Mouse (Mus musculus): ENCODE measurements at regions not wholly inside any gene's neighbourhood (a gene's known extent, or its start where the extent isn't known, plus 50 kb on each side); places are given as distances from the start of the nearest gene placed in this dataset.

- DNase-seq (ENCODE audit: low read depth, low spot score) = no peak
Observed at GRCm38 (mm10) chr3:45523281-45523680, 145.1 kb downstream of the Pcdh10 start.

DNA sequence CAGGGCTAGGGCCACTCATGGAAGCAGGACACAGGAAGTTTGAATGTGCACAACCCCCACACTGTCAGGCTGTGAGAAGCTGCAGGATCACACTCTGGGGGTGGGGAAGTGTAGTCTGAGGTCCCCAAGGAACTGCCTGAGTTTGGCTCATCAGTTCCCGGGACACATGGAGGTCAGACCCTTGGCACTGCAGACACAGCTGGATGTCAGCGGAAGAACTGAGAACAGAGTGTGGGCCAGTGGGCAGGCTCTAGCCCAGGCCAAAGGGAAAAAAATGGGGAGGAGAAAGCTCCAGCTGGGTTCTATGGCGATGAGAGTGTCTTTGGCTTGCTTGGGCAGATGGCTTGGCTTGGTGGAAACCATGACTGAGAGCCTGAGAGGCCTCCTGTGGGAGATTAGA is 168.9 kb downstream of the Pcdh10 start:
- no peak for DNase-seq (ENCODE audit: low read depth, low spot score)

DNA sequence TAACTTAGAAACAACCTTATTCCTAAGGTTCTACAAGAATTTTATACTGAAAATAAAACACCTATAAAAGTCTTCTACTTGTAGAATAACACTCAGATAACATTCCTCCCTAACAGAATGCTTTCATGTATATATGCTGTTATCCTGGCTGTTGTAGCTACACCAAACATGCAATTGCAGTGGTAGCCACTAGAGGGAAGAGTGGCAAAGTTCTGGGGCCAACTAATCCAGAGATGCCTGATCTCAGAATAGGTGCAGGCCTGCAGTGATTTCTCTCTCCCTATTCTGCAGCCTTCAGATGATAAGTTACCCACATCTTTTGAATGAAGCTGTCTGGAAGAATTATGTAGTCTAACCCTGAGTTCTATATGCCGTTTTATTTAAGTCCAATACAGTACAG is 177.5 kb downstream of the Pcdh10 start:
- peak; percentile 57 for DNase-seq (ENCODE audit: low read depth, low spot score)

GRCm38 (mm10) chr3:45572995-45573394 is 194.8 kb downstream of the Pcdh10 start:
- no peak for DNase-seq (ENCODE audit: low read depth, low spot score)

DNA sequence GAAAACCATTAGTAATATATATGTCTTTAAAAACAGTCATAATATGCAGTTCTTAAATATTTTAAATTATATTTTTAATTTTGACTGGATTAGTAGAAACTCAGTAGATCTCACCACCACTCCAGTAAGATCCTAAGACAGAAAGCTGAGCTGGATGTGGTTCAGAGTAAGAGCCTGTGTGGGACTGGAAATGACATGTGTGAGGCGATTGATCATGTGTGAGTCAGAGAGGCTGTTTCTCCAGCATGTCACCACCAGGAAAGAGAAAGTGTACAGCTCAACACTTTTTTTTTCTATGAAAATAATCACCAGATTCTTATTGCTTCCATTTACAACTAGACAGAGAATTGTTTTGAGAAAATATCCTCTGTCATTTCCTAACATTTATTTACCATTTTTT is 198.8 kb downstream of the Pcdh10 start:
- DNase-seq (ENCODE audit: low read depth, low spot score) = peak; percentile 2

DNA sequence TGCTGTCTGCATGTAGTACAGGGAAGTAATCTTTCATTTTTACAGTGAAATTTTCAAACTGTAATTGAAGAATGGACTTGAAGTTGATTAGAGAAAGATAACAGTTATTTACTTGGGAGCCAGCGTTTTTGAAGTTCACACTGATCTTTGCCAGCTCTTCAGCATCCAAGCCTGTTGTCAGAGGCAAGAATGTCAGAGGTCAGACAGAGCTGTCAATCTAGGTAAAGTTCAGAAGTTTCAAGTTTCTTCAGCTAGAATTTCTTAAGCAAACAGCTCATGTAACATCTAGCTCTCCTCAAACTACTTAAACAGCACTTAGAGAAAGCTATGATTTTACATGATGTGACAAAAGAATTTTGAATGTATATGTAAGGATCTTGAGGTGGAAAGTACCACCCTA is 215.4 kb downstream of the Pcdh10 start:
- DNase-seq (ENCODE audit: low read depth, low spot score) = no peak

DNA sequence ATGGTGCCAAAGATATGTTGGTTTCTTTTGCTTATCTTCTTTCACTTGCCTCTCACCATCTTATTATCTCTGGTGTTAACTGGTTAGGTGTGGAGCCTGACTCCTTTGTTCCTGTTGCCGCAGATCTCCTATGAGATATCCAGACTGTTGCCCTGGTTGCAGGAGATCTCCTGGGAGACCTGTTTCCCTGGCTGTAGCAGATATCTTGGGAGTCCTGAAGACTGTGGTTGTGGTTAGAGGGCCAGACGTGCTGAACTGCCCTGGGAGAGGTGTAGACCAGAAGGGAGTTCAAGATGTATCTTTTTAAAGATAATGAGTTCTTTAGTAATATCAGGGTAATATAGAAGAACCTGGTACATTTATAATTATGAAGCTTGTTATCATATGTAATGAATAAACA is 224.1 kb downstream of the Pcdh10 start:
- no peak for DNase-seq (ENCODE audit: low read depth, low spot score)

DNA sequence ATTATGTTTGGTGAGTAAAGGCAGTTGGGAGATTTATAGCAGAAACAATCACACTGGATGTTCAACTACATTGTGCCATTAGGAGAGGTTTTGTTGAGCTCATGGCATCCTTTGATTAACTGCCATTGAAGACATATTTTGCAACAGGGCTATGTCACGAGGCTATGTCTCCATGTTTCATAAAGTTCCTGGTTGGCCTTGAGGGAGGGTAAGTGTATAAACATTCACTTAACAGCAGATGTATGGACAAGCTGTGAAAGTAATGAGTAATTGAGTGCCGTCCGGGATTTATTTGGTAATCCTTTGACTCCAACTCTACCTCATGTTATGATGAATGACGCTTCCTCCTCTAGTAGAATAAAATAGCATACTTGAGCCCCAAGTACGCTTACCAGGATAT is 225.0 kb downstream of the Pcdh10 start:
- peak; percentile 25 for DNase-seq (ENCODE audit: low read depth, low spot score)

- no peak for DNase-seq (ENCODE audit: low read depth, low spot score)
Observed at GRCm38 (mm10) chr3:45620729-45621128, 242.5 kb downstream of the Pcdh10 start.

- DNase-seq (ENCODE audit: low read depth, low spot score) = peak; percentile 17
Observed at GRCm38 (mm10) chr3:45645856-45646450, 267.8 kb downstream of the Pcdh10 start.

DNA sequence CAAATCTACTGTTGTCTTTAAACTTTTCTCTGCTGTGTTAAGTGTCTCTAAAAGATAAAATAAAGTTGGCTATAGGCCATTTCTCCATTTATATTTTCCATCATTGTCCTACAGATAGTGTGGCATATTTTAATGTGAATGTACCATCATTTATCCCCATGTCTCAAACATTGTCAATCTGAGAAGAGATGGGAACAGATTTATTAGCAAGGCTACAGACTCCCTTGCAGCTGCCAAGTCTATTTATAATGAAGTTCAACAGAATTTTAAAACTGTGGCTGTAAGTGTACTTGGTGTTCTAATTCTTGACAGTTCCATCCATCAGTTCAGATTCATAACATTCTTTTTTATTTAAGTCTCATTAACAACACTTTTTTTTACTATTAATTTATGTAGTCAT is 271.2 kb downstream of the Pcdh10 start:
- no peak for DNase-seq (ENCODE audit: low read depth, low spot score)

GRCm38 (mm10) chr3:45657023-45657422 is 278.8 kb downstream of the Pcdh10 start:
- no peak for DNase-seq (ENCODE audit: low read depth, low spot score)

DNA sequence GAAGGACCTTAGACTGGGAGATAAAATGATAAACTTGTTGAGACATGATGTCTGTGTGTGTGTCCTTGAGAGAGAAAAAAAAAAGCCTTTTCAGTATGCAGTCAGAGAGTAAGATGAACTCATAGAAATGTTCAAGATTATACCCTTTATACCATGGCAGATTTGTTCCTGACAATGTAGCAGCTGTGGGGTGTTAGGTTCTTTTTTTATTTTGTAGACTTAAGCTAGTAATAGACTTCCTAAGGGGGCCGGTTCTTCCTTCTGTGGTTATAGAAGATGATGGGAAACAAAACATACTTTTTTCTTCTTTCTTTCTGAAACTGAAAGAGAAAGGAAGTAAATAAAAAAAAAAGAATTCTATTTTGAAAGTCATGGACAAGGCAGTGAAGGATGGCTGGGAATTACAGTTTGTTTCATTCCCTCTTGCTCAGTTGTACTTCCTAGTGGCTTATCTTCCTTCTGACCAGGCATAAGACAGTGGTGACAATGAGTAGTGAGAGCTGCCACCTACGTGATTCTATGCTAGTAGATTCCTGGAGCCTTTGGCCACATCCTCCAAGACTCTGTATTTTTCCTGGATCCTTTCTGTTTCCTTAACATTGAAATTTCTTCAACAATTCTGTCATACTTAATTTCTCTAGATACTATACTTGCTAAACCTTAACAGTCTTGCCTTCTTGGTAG is 280.0 kb downstream of the Pcdh10 start:
- no peak for DNase-seq (ENCODE audit: low read depth, low spot score)

DNA sequence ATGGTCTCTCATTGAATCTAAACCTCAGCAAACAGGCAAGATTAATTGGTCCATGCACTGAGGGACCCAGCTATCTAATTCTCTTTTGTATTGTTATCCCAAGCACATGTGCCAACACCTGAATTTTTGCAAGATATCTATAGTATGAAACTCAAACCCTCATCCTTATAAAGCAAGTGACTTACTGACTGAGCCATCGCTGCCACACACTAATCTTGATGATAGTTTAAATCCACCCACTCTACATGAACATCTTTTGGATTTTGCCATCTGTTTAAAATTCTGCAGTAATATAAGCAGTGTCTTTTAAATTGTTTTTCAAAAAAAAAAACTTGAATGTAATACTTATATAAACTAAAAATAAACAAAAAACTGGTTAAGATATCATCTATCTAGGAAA is 280.9 kb downstream of the Pcdh10 start:
- no peak for DNase-seq (ENCODE audit: low read depth, low spot score)

DNA sequence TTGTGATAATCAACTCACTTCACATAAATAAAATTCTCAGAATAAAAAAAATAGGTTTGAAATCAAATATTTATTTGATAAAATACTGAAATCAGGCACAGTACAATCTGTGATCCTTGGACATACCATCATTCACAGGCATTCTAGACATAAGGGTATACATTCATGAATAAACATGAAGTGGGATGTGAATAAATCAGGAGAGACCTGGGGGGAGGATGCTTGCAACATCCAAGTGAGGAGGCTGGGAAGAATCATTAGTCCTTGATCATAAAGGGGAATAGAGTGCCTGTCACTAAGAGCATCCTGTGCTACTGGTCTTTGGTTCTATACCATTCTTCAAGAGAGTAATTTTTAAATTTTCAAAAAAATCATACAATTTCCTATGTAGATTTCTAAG is 292.2 kb downstream of the Pcdh10 start:
- DNase-seq (ENCODE audit: low read depth, low spot score) = no peak

DNA sequence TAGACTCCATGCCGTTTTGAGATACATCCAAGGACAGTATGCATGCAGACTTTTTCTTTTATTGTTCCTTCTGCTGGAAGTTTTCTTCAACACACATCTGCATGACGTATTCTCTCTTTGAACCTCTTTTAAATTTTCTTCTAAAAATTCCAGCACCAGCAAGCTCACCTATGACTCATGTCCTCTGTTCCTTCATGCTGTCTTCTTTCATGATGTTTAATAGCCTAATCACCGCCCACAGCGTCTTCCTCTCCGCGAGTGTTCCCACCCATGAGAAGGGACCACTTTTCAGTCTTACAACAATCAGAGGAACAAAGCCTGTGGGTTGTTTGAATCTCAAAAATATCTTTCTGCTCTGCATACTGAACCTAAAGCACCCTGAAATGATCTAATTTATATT is 299.5 kb downstream of the Pcdh10 start:
- no peak for DNase-seq (ENCODE audit: low read depth, low spot score)

GRCm38 (mm10) chr3:45681410-45681809 is 303.2 kb downstream of the Pcdh10 start:
- DNase-seq (ENCODE audit: low read depth, low spot score) = no peak

- no peak for DNase-seq (ENCODE audit: low read depth, low spot score)
Observed at GRCm38 (mm10) chr3:45707891-45708290, 329.7 kb downstream of the Pcdh10 start.
